Comparison of ENCODE assay signal across 8 mouse cellular contexts in genomic region chr10:68212061-68212915, GRCm38 (mm10).
DNase-seq lines count a peak whose midpoint lies in the region.

No protein-coding gene starts in this region.

- peak; percentile 67 for DNase-seq in adrenal gland, postnatal 10 days
- DNase-seq in adrenal gland, adult 8-10 months, result no peak
- peak; percentile 56 for DNase-seq in testis, postnatal 10 days (ENCODE audit: low spot score)
- no peak for DNase-seq in testis, postnatal 14 days (ENCODE audit: low spot score)
- DNase-seq in kidney, postnatal 25 days, result peak; percentile 72 to 84
- DNase-seq in retina, embryonic 14.5 days (ENCODE audit: low spot score), result peak; percentile 14
- no peak for DNase-seq in cerebellum, postnatal 36 days
- no peak for DNase-seq in thymus, adult 18-20 months

Comparison
In these comparisons a context has a peak if more than half of its experiments do, and no peak if none do; other contexts are left out.
1. DNase-seq: peak in adrenal gland, postnatal 10 days (single experiment), testis, postnatal 10 days (single experiment), kidney, postnatal 25 days (2 of 2) and retina, embryonic 14.5 days (single experiment); none in adrenal gland, adult 8-10 months (single experiment), testis, postnatal 14 days (single experiment), cerebellum, postnatal 36 days (0 of 2) and thymus, adult 18-20 months (0 of 2).